Mouse (Mus musculus): ENCODE measurements at regions not wholly inside any gene's neighbourhood (a gene's known extent, or its start where the extent isn't known, plus 50 kb on each side); places are given as distances from the start of the nearest gene placed in this dataset.

DNA sequence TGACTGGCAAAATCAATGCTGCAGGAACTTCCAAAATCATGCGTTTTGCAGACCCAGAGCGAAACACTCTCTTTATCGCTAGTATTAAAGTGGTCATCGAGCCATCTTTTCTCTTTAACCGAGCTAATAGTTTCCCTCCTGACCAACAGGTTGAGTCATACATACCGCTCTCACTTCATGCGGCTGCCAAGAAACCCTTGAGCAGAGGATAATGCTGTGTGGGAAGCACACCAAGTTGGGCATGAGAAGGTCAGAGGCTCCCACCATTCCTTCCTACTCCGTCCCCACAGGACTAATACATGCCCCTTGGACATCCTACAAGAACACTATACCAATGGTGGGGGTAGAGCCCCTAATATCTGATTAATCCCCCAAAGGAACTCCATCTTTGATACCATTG lies 442.7 kb upstream of the Castor2 start:
- Histone ChIP-seq H3K4me1 (ENCODE audit: control insufficient read depth, insufficient read depth, low read length) (no peaks in the 10 kb centered on the region), H3K27ac (ENCODE audit: insufficient read depth, low read depth, low read length) (no peak overlapping the region), H3K4me3 (ENCODE audit: insufficient read depth, low read depth, low read length) (no peak overlapping the region), H3K36me3 (ENCODE audit: control insufficient read depth, insufficient read depth, low read length) (no peaks in the 10 kb centered on the region), H3K27me3 (replicated peaks; ENCODE audit: control insufficient read depth, insufficient read depth, low read length) (no peaks in the 10 kb centered on the region)
- 93% methylated on average over 8 of the region's 8 CpGs for WGBS
- TF ChIP-seq CTCF (conservative IDR thresholded peaks at IDR 0.05; ENCODE audit: insufficient read depth, insufficient read length, low read depth, low read length) (no peak), POLR2A (IDR thresholded peaks at IDR 0.05; ENCODE audit: low read depth, low read length) (no peak)
- DNase-seq: no peak

DNA sequence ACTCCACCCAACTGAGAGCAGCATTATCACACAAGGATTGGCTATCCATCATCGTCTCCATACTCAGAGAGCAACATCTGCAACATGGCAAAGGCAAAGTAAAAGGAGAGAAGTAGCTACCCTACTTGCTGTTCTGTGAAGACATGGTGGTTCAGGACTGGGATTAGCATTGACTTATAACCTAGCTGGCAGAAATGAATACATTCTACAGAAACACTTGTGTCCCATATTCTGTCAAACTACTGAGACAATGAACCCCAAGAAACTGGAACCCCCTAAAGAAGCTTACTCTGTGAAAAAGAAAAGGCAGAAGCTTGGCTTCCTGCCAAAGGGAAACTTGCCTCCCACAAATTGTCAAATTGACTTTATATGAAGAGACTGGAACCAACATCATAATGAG lies 446.1 kb upstream of the Castor2 start:
- WGBS: 90% methylated on average over 1 of the region's 1 CpGs
- no peak overlapping the region for H3K4me3 ChIP-seq (ENCODE audit: insufficient read depth, low read depth, low read length)
- no peaks in the 10 kb centered on the region for H3K27me3 ChIP-seq (replicated peaks; ENCODE audit: control insufficient read depth, insufficient read depth, low read length)
- TF ChIP-seq POLR2A (IDR thresholded peaks at IDR 0.05; ENCODE audit: low read depth, low read length) (no peak), CTCF (conservative IDR thresholded peaks at IDR 0.05; ENCODE audit: insufficient read depth, insufficient read length, low read depth, low read length) (no peak)
- no peaks in the 10 kb centered on the region for H3K4me1 ChIP-seq (ENCODE audit: control insufficient read depth, insufficient read depth, low read length)
- no peaks in the 10 kb centered on the region for H3K36me3 ChIP-seq (ENCODE audit: control insufficient read depth, insufficient read depth, low read length)
- no peak for DNase-seq
- no peak overlapping the region for H3K27ac ChIP-seq (ENCODE audit: insufficient read depth, low read depth, low read length)

DNA sequence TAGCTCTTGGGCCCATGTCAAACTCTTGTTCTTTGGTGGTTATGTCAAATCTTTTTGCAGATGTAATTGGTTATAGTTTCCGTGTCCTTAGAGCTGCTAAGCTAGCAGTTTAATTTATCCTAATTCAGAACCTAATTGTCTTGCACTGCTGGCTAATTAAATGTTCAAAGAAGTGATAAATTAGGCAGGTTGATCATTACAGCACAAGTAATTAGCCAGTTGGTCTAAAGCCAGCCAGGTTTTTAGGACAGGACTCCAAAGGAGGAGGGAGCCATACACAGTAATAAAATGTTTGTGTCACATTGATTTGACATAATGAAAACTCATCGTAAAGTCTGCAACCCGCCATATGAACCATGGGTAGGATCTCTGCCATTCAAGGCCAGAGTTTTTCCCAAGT lies 449.3 kb upstream of the Castor2 start:
- H3K27ac ChIP-seq (ENCODE audit: insufficient read depth, low read depth, low read length): no peak overlapping the region
- WGBS: 69% methylated on average over 3 of the region's 3 CpGs
- no peak overlapping the region for H3K4me3 ChIP-seq (ENCODE audit: insufficient read depth, low read depth, low read length)
- H3K36me3 ChIP-seq (ENCODE audit: control insufficient read depth, insufficient read depth, low read length): no peaks in the 10 kb centered on the region
- no peak for DNase-seq
- TF ChIP-seq CTCF (conservative IDR thresholded peaks at IDR 0.05; ENCODE audit: insufficient read depth, insufficient read length, low read depth, low read length) (no peak), POLR2A (IDR thresholded peaks at IDR 0.05; ENCODE audit: low read depth, low read length) (no peak)
- no peaks in the 10 kb centered on the region for H3K27me3 ChIP-seq (replicated peaks; ENCODE audit: control insufficient read depth, insufficient read depth, low read length)
- H3K4me1 ChIP-seq (ENCODE audit: control insufficient read depth, insufficient read depth, low read length): no peaks in the 10 kb centered on the region

DNA sequence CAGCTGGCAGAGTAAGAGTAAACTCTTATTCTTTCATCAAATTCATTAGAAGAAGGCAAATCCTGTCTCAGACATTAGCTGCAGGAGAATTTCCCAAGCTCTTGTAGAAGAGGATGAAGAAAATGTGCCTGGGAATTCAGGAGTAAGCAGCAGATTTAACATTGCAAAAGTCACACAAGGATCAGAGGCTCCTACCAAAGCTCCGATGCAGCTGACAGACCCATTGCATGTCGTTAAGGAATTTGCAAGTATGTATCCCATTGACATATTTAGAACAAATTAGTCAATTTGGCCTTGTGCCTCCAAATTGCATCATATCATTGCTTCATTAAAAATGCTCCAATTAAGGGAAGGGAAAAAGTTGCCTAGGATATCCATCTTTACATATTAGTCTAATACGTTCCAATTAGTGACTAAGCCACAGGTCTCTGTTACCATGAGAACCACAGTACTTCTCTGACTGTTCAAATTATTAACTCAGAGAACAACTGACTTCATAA lies 453.8 kb upstream of the Castor2 start:
- no peaks in the 10 kb centered on the region; the same call in 1 of the 2 replicates for H3K27me3 ChIP-seq (replicated peaks; ENCODE audit: control insufficient read depth, insufficient read depth, low read length)
- no peaks in the 10 kb centered on the region for H3K36me3 ChIP-seq (ENCODE audit: control insufficient read depth, insufficient read depth, low read length)
- TF ChIP-seq CTCF (conservative IDR thresholded peaks at IDR 0.05; ENCODE audit: insufficient read depth, insufficient read length, low read depth, low read length) (no peak), POLR2A (IDR thresholded peaks at IDR 0.05; ENCODE audit: low read depth, low read length) (no peak)
- H3K4me1 ChIP-seq (ENCODE audit: control insufficient read depth, insufficient read depth, low read length): no peaks in the 10 kb centered on the region
- no peak overlapping the region for H3K4me3 ChIP-seq (ENCODE audit: insufficient read depth, low read depth, low read length)
- no peak for DNase-seq
- 85% methylated on average over 3 of the region's 3 CpGs for WGBS
- no peak overlapping the region for H3K27ac ChIP-seq (ENCODE audit: insufficient read depth, low read depth, low read length)

DNA sequence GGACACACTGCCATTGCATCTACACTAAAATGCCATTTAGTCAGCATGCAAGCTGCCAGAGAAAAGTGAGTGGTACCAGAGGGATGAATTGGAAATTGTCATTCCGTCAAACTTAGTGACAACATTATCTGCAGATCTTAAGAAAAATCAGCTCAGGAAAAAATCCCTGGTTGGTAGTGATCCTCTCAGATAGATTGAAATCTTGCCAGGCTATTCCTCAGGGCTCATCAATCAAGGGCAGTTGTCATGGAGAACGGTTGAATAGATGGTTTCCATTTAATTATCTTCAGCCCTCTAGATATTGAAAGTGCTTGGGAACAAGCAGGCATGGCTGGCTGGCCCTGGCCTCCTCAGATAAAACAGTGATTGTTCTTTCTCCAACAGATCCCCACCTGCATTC lies 456.2 kb upstream of the Castor2 start:
- Histone ChIP-seq H3K4me1 (ENCODE audit: control insufficient read depth, insufficient read depth, low read length) (no peaks in the 10 kb centered on the region), H3K36me3 (ENCODE audit: control insufficient read depth, insufficient read depth, low read length) (no peaks in the 10 kb centered on the region), H3K4me3 (ENCODE audit: insufficient read depth, low read depth, low read length) (no peak overlapping the region), H3K27me3 (replicated peaks; ENCODE audit: control insufficient read depth, insufficient read depth, low read length) (no peaks in the 10 kb centered on the region; the same call in 1 of the 2 replicates), H3K27ac (ENCODE audit: insufficient read depth, low read depth, low read length) (no peak overlapping the region)
- 55% methylated on average over 2 of the region's 2 CpGs for WGBS
- TF ChIP-seq CTCF (conservative IDR thresholded peaks at IDR 0.05; ENCODE audit: insufficient read depth, insufficient read length, low read depth, low read length): no peak
- no peak for TF ChIP-seq POLR2A (IDR thresholded peaks at IDR 0.05; ENCODE audit: low read depth, low read length)
- no peak for DNase-seq

DNA sequence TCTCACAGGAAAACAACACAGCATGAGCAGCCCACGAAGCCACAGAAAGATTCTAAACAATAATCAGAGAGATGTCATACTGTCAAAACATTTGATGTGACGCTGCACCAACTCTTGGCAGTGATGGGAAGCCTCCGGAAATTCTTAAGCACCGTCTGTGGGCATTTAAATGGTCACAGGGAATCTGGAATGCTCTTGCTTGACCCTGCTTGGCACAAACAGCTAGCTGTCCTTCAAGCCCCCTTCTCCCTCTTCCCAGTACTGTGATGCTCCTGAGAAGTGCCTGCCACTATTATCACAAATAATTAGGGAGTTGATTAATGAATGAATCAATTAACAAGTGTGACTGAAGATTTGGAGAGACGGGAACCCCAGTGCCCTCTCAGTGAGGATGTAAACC lies 465.0 kb upstream of the Castor2 start:
- Histone ChIP-seq H3K36me3 (ENCODE audit: control insufficient read depth, insufficient read depth, low read length) (no peaks in the 10 kb centered on the region), H3K27ac (ENCODE audit: insufficient read depth, low read depth, low read length) (no peak overlapping the region), H3K27me3 (replicated peaks; ENCODE audit: control insufficient read depth, insufficient read depth, low read length) (no peaks in the 10 kb centered on the region), H3K4me3 (ENCODE audit: insufficient read depth, low read depth, low read length) (no peak overlapping the region), H3K4me1 (ENCODE audit: control insufficient read depth, insufficient read depth, low read length) (no peaks in the 10 kb centered on the region)
- no peak for TF ChIP-seq CTCF (conservative IDR thresholded peaks at IDR 0.05; ENCODE audit: insufficient read depth, insufficient read length, low read depth, low read length)
- TF ChIP-seq POLR2A (IDR thresholded peaks at IDR 0.05; ENCODE audit: low read depth, low read length): no peak
- DNase-seq: no peak
- WGBS: 56% methylated on average over 5 of the region's 5 CpGs

DNA sequence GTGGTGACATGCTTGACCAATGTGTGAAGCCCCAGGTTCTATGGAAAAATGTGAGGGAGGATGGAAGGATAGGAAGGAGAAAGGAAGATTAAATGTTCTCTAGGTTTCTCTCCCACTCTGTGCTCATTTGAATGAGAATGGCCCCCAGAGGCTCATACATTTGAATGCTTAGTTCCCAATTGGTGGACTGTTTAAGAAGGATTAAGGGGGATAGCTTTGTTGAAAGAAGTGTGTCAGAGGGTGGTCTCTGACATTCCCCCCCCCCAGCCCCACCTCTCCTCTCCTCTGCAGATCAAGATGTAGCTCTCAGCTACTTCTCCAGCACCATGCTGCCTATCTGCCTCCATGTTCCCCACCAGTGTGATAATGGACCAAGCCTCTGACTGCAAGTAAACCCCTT lies 467.7 kb upstream of the Castor2 start:
- Histone ChIP-seq H3K27me3 (replicated peaks; ENCODE audit: control insufficient read depth, insufficient read depth, low read length) (no peaks in the 10 kb centered on the region), H3K36me3 (ENCODE audit: control insufficient read depth, insufficient read depth, low read length) (no peaks in the 10 kb centered on the region), H3K4me3 (ENCODE audit: insufficient read depth, low read depth, low read length) (no peak overlapping the region), H3K4me1 (ENCODE audit: control insufficient read depth, insufficient read depth, low read length) (no peaks in the 10 kb centered on the region), H3K27ac (ENCODE audit: insufficient read depth, low read depth, low read length) (no peak overlapping the region)
- TF ChIP-seq POLR2A (IDR thresholded peaks at IDR 0.05; ENCODE audit: low read depth, low read length) (no peak), CTCF (conservative IDR thresholded peaks at IDR 0.05; ENCODE audit: insufficient read depth, insufficient read length, low read depth, low read length) (no peak)
- DNase-seq: no peak

DNA sequence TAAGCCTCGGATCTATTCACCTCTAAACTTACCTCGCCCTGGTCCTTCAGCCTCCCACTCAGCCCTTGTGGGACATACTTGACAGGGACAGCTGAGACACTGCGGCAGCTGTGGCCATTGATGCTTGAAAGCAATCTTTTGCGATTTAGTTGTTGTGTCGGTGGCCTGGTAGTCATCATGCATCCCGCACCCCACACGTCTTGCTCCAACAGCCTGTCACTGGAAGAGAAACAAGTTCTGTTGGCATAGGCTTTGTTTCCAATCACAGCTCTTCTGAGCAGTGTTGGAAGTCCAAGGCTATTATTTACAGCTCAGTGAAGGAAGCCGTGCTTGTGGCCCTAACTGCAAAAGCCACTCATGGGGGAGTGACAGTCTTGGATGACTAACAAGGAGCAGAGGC lies 480.2 kb upstream of the Castor2 start:
- no peak for TF ChIP-seq POLR2A (IDR thresholded peaks at IDR 0.05; ENCODE audit: low read depth, low read length)
- no peak for TF ChIP-seq CTCF (conservative IDR thresholded peaks at IDR 0.05; ENCODE audit: insufficient read depth, insufficient read length, low read depth, low read length)
- no peak for DNase-seq
- no peak overlapping the region for H3K27ac ChIP-seq (ENCODE audit: insufficient read depth, low read depth, low read length)
- no peaks in the 10 kb centered on the region; the same call in 1 of the 2 replicates for H3K27me3 ChIP-seq (replicated peaks; ENCODE audit: control insufficient read depth, insufficient read depth, low read length)
- no peak overlapping the region for H3K4me3 ChIP-seq (ENCODE audit: insufficient read depth, low read depth, low read length)
- H3K4me1 ChIP-seq (ENCODE audit: control insufficient read depth, insufficient read depth, low read length): no peaks in the 10 kb centered on the region
- 43% methylated on average over 8 of the region's 8 CpGs for WGBS
- no peaks in the 10 kb centered on the region for H3K36me3 ChIP-seq (ENCODE audit: control insufficient read depth, insufficient read depth, low read length)
